Mouse (Mus musculus): ENCODE results near the gene Kirrel2.

Gene Kirrel2

DNA sequence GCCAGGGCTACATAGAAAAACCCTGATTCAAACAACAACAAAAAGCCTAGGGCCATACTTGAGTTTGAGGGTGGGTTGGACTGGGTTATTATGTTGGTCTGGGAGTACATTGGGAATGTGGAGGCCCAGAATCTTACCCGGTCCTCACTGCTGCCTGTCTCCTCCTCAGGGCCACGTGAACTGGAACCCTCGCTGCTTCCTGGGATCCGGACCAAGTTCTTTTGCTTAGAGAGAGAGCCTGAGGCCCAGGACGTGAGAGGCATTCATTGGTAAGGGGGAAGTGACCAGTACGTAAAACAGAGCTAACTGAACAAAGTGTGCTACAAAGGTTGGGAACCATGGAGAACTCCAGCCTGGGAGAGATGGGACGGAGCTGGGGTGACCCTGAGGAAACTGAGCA, 7.2 kb downstream of the Kirrel2 start:
- DNase-seq (ENCODE audit: low spot score in 2 of 2): no peak

DNA sequence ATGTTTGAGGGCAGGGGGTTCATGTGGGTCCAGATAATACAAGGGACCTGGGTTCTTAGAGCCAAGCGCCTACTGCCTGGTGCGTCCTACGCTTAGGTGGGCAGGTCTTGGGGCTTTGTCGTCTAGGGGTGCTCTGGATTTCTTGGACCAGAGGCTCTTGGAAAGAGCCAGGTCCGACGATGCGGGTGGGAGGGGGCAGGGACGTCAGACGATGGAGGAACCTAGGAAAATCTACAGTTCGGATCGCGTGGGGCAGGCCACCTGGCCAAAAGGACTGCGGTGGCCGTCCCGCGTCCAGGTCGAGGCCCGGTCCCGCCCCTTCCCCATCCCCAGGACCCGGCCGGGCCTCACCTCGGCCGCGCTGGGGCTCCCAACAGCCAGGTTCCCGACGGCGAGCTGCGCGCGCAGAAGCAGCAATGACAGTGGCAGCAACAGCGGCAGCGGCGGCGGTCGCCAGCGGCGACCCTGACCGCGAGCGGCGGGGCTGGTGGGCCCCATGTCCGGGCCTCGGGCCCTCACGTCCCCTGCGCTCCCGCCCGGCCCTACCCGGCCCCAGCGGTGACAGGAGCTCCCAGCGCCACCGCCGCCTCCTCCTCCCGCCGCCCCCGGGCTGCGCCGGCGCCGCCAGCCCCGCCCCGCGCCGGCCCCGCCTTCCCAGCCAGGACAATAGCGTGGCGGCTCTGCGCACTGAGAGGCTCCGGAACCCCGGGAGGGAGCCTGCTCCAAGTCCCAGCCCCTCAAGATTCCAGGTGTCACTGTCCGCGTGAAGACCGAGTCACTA, 12.3 kb downstream of the Kirrel2 start, which contains the start of gene Aplp1:
Aplp1 (minus strand) TSS at position 565 of the 781 bp plus-strand sequence.
- DNase-seq (ENCODE audit: low spot score in 2 of 2): peak; percentile 78 to 79

DNA sequence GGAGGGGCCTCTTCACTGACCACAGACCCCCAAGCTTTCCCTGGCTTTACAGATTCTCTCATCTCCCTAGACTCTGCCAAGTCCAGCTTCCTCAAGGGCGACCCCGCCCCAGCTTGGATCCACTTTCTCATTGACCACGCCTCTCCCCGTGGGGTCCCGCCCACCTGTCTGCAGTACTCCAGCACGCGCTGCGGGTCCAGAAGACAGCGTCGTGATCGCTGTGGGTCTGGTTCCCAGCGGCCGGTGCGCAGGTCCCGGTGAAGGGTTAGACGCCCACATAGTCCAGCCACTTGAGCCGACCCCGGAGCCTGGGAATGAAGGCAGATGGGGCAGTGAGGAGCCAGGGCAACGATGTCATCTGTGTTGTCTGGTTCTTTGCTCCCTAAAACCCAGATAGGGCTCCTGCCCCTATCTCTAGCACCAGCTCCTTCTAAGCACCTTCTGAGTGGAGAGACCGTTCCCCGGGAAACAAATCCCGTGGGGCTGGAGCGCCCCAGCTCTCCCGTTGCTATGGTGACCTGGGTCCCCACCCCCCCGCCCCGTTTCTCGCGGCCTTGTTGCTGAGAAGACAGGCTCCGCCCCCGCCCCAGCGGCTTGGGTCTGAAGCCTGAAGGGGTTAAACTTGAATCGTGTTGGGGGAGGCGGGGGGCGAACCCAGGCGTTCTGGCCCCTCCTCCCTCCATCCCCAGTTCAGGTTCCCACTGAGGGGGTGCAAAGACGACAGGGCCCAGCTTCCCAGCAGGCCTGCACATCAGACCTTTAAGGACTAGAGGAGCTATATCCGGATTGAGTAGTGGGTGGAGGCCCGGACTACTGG, 13.1 kb downstream of the Kirrel2 start:
- peak; percentile 75 to 78 for DNase-seq (ENCODE audit: low spot score in 2 of 2)

- DNase-seq (ENCODE audit: low spot score in 2 of 2): no peak
Observed at GRCm38 (mm10) chr7:30443696-30444095, 13.8 kb downstream of the Kirrel2 start.

DNA sequence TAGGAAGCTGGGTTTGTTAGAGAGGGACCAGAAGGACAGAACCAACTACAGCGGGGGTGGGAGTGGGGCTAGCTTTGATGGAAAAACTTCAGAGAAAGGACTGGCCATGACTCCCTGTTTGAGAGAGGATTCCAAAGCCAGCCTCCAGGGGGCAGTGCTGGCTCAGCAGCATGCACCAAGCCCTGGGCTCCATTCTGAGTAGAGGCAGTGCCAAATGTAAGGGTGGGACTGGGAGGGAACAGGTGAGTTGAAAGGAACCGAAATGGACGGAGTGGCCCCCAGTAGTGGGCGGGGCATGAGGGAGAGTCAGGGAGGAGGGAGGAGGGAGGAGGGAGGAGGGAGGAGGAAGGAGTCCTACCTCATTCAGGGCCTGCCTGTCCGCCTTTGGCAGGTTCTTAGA, 16.8 kb downstream of the Kirrel2 start:
- DNase-seq (ENCODE audit: low spot score in 2 of 2): no peak

- DNase-seq (ENCODE audit: low spot score in 2 of 2): no peak
Observed at GRCm38 (mm10) chr7:30439734-30440133, 17.8 kb downstream of the Kirrel2 start.

GRCm38 (mm10) chr7:30436879-30437278, 20.6 kb downstream of the Kirrel2 start:
- no peak for DNase-seq (ENCODE audit: low spot score in 2 of 2)

GRCm38 (mm10) chr7:30435156-30435555, 22.3 kb downstream of the Kirrel2 start:
- DNase-seq (ENCODE audit: low spot score in 2 of 2): no peak

GRCm38 (mm10) chr7:30434701-30435100, 22.8 kb downstream of the Kirrel2 start:
- DNase-seq (ENCODE audit: low spot score in 2 of 2): no peak

DNA sequence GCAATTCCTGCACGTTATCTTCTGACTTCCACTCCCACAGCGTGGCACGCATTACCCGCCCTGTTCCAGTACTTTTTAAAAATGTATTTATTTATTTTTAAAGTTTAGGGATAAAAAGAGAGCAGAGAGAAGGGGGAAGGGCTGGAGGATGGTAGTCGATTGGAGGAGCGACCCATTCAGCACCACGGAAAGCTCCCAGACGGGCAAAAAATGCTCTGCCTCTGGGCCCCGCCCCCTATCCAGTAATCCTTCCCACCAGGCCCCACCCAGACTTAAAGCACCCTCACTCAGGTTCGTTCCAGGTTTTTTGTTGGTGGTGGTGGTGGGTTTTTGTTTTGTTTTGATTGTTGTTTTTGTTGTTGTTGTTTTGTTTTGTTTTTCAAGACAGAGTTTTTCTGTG, 23.3 kb downstream of the Kirrel2 start:
- DNase-seq (ENCODE audit: low spot score in 2 of 2): no peak

DNA sequence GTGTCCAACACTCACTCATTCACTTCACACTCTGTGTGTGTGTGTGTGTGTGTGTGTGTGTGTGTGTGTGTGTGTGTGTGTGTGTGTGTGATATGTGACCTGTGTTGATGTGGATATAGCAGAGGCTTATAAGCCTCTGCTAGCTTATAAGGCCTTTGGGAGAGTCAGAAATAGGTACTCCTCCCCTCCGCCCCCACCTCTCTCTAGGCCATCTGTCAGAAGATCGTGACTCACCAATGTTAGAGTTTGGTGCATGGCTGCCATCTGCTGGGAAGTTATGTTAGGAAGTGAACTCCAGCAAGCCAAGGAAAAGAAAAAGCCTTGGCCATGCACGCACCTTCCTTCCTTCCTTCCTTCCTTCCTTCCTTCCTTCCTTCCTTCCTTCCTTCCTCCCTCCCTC, 25.7 kb downstream of the Kirrel2 start:
- peak; percentile 80 to 88 for DNase-seq (ENCODE audit: low spot score in 2 of 2)

- DNase-seq (ENCODE audit: low spot score in 2 of 2): no peak
Observed at GRCm38 (mm10) chr7:30430191-30430590, 27.3 kb downstream of the Kirrel2 start.

DNA sequence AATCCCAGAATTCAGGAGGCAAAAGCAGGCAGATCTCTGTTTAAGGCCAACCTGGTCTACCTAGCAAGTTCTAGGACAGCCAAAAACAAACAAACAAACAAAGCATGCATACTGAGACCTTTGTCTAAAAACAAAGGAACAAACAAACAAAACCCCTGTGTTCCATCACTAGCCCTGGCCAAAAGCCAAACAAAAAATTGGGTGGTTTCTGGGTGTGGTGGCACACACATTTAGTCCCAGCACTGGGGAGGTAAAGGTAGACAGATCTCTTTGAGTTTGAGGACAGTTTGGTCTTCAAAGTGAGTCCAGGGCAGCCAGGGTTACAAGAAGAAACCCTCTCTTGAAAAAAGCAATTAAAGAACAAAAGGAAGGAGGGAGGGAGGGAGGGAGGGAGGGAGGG, 28.2 kb downstream of the Kirrel2 start:
- no peak for DNase-seq (ENCODE audit: low spot score in 2 of 2)

DNA sequence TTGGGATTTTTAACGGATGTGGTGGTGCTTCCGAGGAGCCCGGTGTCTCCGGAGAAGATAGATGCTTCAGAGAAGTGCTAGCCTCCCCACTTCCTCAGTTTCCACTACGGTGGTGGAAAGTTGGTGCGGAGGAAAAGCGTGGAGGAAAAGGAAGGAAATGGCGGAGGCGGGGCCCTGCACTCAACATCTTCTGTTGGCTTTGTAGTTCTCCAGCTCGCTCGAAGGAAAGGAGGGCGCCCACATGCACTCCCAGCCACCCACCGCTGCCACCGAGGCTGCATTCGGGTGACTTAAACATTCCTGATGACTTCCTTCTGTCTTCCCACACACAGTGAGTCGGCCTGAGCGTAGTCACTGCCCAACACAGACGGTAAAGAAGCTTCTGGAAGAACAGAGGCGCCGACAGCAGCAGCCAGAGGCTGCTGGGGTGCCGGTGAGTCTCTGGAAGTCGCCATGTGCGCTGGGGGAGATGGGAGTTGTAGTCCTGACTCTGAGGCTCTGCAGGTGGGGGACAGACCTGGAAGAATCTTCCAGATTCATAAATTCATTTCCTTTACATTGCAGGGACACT, 34.3 kb downstream of the Kirrel2 start:
- DNase-seq (ENCODE audit: low spot score in 2 of 2): peak; percentile 64 to 65

- DNase-seq (ENCODE audit: low spot score in 2 of 2): no peak
Observed at GRCm38 (mm10) chr7:30422560-30422959, 34.9 kb downstream of the Kirrel2 start.

GRCm38 (mm10) chr7:30421890-30422435, 35.5 kb downstream of the Kirrel2 start:
- peak; percentile 91 to 92 for DNase-seq (ENCODE audit: low spot score in 2 of 2)

DNA sequence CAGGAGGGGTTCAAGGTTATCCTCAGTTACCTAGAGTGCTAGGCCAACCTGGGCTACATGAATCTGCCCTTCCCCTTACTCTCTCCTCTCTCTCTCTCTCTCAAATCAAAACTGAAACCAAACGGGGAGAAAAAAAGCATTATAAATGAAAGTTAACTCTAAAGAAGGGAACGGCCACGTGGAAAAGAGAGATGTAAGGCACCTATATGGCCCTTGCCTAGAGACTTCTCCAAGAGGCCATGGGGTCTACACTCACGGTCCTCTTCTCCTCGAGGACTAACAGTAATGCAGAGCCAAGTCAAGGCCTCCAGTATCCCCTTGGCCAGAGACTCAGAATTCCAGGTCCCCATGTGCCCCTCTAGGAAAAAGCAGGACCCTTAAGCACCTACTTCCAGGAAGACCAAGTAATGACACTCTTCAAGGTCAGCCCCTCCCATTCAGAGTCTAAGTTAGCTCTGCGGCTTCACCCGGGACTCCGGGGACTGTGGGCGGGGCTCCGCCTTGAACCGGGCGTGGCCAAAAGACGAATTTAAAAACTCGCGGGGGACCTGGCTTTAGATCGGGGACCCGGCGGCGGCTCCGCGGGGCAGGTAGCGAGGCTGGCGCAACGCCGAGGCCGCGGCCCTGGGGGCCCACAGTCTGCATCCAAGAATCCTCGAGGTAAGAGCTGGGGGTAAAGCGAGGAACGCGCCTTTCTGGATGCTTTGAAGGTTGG, 36.2 kb downstream of the Kirrel2 start, which contains the start of gene Nfkbid:
Nfkbid (plus strand) TSS at position 558 of the 715 bp plus-strand sequence.
- no peak for DNase-seq (ENCODE audit: low spot score in 2 of 2)

DNA sequence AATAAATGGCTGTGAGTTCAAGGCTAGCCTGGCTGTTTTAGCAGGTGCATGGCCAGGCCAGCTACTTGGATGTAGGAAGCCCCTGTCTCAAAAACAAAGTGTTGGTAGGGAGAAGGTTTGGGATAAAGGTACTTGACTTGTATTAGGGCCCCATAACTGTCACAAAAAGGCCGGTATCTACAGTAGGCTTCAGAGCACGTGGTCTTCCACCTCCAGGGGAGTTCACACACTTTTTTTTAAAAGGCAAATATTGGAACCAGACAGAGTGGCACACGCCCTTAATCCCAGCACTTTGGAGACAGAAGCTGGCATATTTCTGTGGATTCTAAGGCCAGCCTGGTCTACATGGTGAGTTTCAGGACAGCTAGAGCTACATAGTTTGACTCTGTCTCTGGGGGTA, 36.8 kb downstream of the Kirrel2 start:
- no peak for DNase-seq (ENCODE audit: low spot score in 2 of 2)

- DNase-seq (ENCODE audit: low spot score in 2 of 2): no peak
Observed at GRCm38 (mm10) chr7:30419561-30420499, 37.7 kb downstream of the Kirrel2 start, which contains the start of gene Hcst. Gene Hcst (minus strand): TSS chr7:30419854.

- DNase-seq (ENCODE audit: low spot score in 2 of 2): no peak
Observed at GRCm38 (mm10) chr7:30417856-30418255, 39.6 kb downstream of the Kirrel2 start.

All from right cerebral cortex, postnatal 36 days (tissue).